Mouse (Mus musculus) liver, embryonic 15.5 days (tissue): ENCODE measurements around the gene Tbata. TPM values are rescaled to one million over a fixed set of nuclear protein-coding genes. Genes with fewer than 3 reads are reported as not detected.

Experiments used
- ATAC-seq: fragments of 200-750 bp; cut with Nextera tagmentation; 2 replicates; pipeline ENCODE4 v1.8.0; 2017; ENCODE audit warnings: moderate number of reproducible peaks, mild to moderate bottlenecking, moderate library complexity; ENCODE audit not compliant: insufficient read depth
- H3K27ac ChIP-seq: fragments of 300-500 bp; sonication (generic); replicated peaks from 2 replicates; pipeline ENCODE4 v1.5.1; 2015; ENCODE audit warnings: mild to moderate bottlenecking, inconsistent platforms
- H3K27me3 ChIP-seq: fragments of 300-500 bp; sonication (generic); 2 replicates; pipeline ENCODE4 v1.6.1; 2015; ENCODE audit warnings: mild to moderate bottlenecking, inconsistent platforms
- H3K36me3 ChIP-seq: fragments of 300-500 bp; sonication (generic); replicated peaks from 2 replicates; pipeline ENCODE4 v1.6.1; 2015; ENCODE audit warnings: moderate library complexity, mild to moderate bottlenecking, inconsistent platforms
- H3K4me1 ChIP-seq: fragments of 300-500 bp; sonication (generic); replicated peaks from 2 replicates; pipeline ENCODE4 v1.6.1; 2015; ENCODE audit warnings: inconsistent platforms
- H3K4me2 ChIP-seq: fragments of 300-500 bp; sonication (generic); 2 replicates; pipeline ENCODE4 v1.6.1; 2015; ENCODE audit warnings: moderate library complexity, mild to moderate bottlenecking, inconsistent platforms
- H3K4me3 ChIP-seq: fragments of 300-500 bp; sonication (generic); replicated peaks from 2 replicates; pipeline ENCODE4 v1.5.1; 2015; ENCODE audit warnings: mild to moderate bottlenecking, inconsistent platforms
- H3K9ac ChIP-seq: fragments of 300-500 bp; sonication (generic); 2 replicates; pipeline ENCODE4 v1.6.1; 2015; ENCODE audit warnings: moderate library complexity, mild to moderate bottlenecking, inconsistent platforms
- H3K9me3 ChIP-seq: fragments of 300-500 bp; sonication (generic); replicated peaks from 2 replicates; pipeline ENCODE4 v1.6.1; 2016; ENCODE audit warnings: inconsistent platforms
- WGBS: fragments of 180-500 bp; shearing (Covaris S2); methylation state at CpG from one replicate; pipeline ENCODE4 v1.1.7; 2015; ENCODE audit warnings: mixed read lengths; ENCODE audit not compliant: insufficient replicate concordance; 5-methylcytosine and 5-hydroxymethylcytosine counted together
- polyA plus RNA-seq: library from polyadenylated mRNA; unstranded; fragments of >200 nt; fragmentation: Nextera tagmentation; extraction: Ambion mirVana; gene quantifications from 2 replicates; pipeline ENCODE4 v1.2.1, GENCODE M21; 2015

Tbata gene
- polyA plus RNA-seq, 1 experiment from 2014 or later: not detected

- Histone ChIP-seq H3K4me1 (no peaks in the 10 kb centered on the region), H3K27me3 (no peaks in the 10 kb centered on the region), H3K27ac (no peak overlapping the region), H3K9me3 (no peaks in the 10 kb centered on the region), H3K4me2 (no peak overlapping the region), H3K36me3 (no peaks in the 10 kb centered on the region), H3K9ac (no peak overlapping the region), H3K4me3 (no peak overlapping the region)
- ATAC-seq: no peak
- WGBS: 66% methylated on average over 9 of the region's 9 CpGs
These were observed 22.9 kb downstream of the Tbata start for GRCm38 (mm10) chr10:61194611-61195010.

- H3K4me3 ChIP-seq: no peak overlapping the region
- 63% methylated on average over 8 of the region's 8 CpGs for WGBS
- H3K27me3 ChIP-seq: no peaks in the 10 kb centered on the region
- H3K36me3 ChIP-seq: no peaks in the 10 kb centered on the region
- no peak overlapping the region for H3K27ac ChIP-seq
- no peak for ATAC-seq
- H3K4me1 ChIP-seq: 0 out of 2 replicates have a peak, but pooled peaks cover 6% of the 10 kb centered on the region
- H3K4me2 ChIP-seq: no peak overlapping the region
- no peak overlapping the region for H3K9ac ChIP-seq
- H3K9me3 ChIP-seq: no peaks in the 10 kb centered on the region
These were observed 23.5 kb downstream of the Tbata start for GRCm38 (mm10) chr10:61195216-61195615.

- H3K4me2 ChIP-seq: no peak overlapping the region
- H3K27ac ChIP-seq: no peak overlapping the region
- no peaks in the 10 kb centered on the region for H3K9me3 ChIP-seq
- no peak overlapping the region for H3K9ac ChIP-seq
- 0 out of 2 replicates have a peak, but pooled peaks cover 6% of the 10 kb centered on the region for H3K4me1 ChIP-seq
- no peak for ATAC-seq
- no peaks in the 10 kb centered on the region for H3K27me3 ChIP-seq
- no peaks in the 10 kb centered on the region for H3K36me3 ChIP-seq
- 61% methylated on average over 5 of the region's 5 CpGs for WGBS
- H3K4me3 ChIP-seq: no peak overlapping the region
These were observed 24.1 kb downstream of the Tbata start for GRCm38 (mm10) chr10:61195718-61196291.

- H3K4me2 ChIP-seq: no peak overlapping the region
- 0 out of 2 replicates have a peak, but pooled peaks cover 6% of the 10 kb centered on the region for H3K4me1 ChIP-seq
- WGBS: 26% methylated on average over 11 of the region's 11 CpGs
- no peak for ATAC-seq
- no peaks in the 10 kb centered on the region for H3K27me3 ChIP-seq
- no peak overlapping the region for H3K9ac ChIP-seq
- no peak overlapping the region for H3K4me3 ChIP-seq
- H3K36me3 ChIP-seq: no peaks in the 10 kb centered on the region
- no peaks in the 10 kb centered on the region for H3K9me3 ChIP-seq
- no peak overlapping the region for H3K27ac ChIP-seq
These were observed 27.9 kb downstream of the Tbata start for GRCm38 (mm10) chr10:61199566-61200213.

- Histone ChIP-seq H3K4me2 (no peak overlapping the region), H3K9me3 (no peaks in the 10 kb centered on the region), H3K27me3 (no peaks in the 10 kb centered on the region), H3K27ac (no peak overlapping the region), H3K4me1 (0 out of 2 replicates have a peak, but pooled peaks cover 6% of the 10 kb centered on the region), H3K4me3 (no peak overlapping the region), H3K9ac (no peak overlapping the region), H3K36me3 (no peaks in the 10 kb centered on the region)
- 63% methylated on average over 7 of the region's 7 CpGs for WGBS
- no peak for ATAC-seq
These were observed 28.6 kb downstream of the Tbata start for GRCm38 (mm10) chr10:61200232-61200820.

GRCm38 (mm10) chr10:61200998-61201397 is 29.2 kb downstream of the Tbata start:
- no peak overlapping the region for H3K9ac ChIP-seq
- no peak overlapping the region for H3K4me2 ChIP-seq
- H3K4me3 ChIP-seq: no peak overlapping the region
- H3K9me3 ChIP-seq: no peaks in the 10 kb centered on the region
- H3K27ac ChIP-seq: no peak overlapping the region
- 0 out of 2 replicates have a peak, but pooled peaks cover 6% of the 10 kb centered on the region for H3K4me1 ChIP-seq
- ATAC-seq: no peak
- WGBS: 54% methylated on average over 9 of the region's 9 CpGs
- H3K27me3 ChIP-seq: no peaks in the 10 kb centered on the region
- no peaks in the 10 kb centered on the region for H3K36me3 ChIP-seq

GRCm38 (mm10) chr10:61201596-61202318 is 30.0 kb downstream of the Tbata start:
- Histone ChIP-seq H3K27me3 (no peaks in the 10 kb centered on the region), H3K9ac (no peak overlapping the region), H3K4me2 (no peak overlapping the region), H3K4me1 (0 out of 2 replicates have a peak, but pooled peaks cover 6% of the 10 kb centered on the region), H3K36me3 (no peaks in the 10 kb centered on the region), H3K27ac (no peak overlapping the region), H3K9me3 (no peaks in the 10 kb centered on the region), H3K4me3 (no peak overlapping the region)
- WGBS: 57% methylated on average over 12 of the region's 12 CpGs
- no peak for ATAC-seq

GRCm38 (mm10) chr10:61203930-61204329 is 32.2 kb downstream of the Tbata start:
- ATAC-seq: no peak
- WGBS: 17% methylated on average over 3 of the region's 3 CpGs
- Histone ChIP-seq H3K4me2 (no peak overlapping the region), H3K36me3 (no peaks in the 10 kb centered on the region), H3K4me1 (0 out of 2 replicates have a peak, but pooled peaks cover 6% of the 10 kb centered on the region), H3K27ac (no peak overlapping the region), H3K9me3 (no peaks in the 10 kb centered on the region), H3K9ac (no peak overlapping the region), H3K27me3 (no peaks in the 10 kb centered on the region), H3K4me3 (no peak overlapping the region)

- 53% methylated on average over 9 of the region's 9 CpGs for WGBS
- Histone ChIP-seq H3K4me3 (no peak overlapping the region), H3K4me1 (0 out of 2 replicates have a peak, but pooled peaks cover 2% of the 10 kb centered on the region), H3K27me3 (peaks cover 9% of the 10 kb centered on the region), H3K36me3 (no peaks in the 10 kb centered on the region), H3K27ac (no peak overlapping the region), H3K9me3 (no peaks in the 10 kb centered on the region), H3K4me2 (no peak overlapping the region), H3K9ac (no peak overlapping the region)
- ATAC-seq: no peak
These were observed 36.4 kb downstream of the Tbata start for GRCm38 (mm10) chr10:61208114-61208684.

- Histone ChIP-seq H3K4me2 (no peak overlapping the region), H3K9me3 (no peaks in the 10 kb centered on the region), H3K27me3 (peaks cover 15% of the 10 kb centered on the region), H3K4me3 (no peak overlapping the region), H3K36me3 (no peaks in the 10 kb centered on the region), H3K9ac (no peak overlapping the region), H3K4me1 (0 out of 2 replicates have a peak, but pooled peaks cover 2% of the 10 kb centered on the region), H3K27ac (no peak overlapping the region)
- ATAC-seq: no peak
- WGBS: 58% methylated on average over 4 of the region's 4 CpGs
These were observed 39.4 kb downstream of the Tbata start for GRCm38 (mm10) chr10:61211105-61211504.

- Histone ChIP-seq H3K4me3 (no peak overlapping the region), H3K27ac (no peak overlapping the region), H3K9me3 (no peaks in the 10 kb centered on the region), H3K27me3 (peaks cover 15% of the 10 kb centered on the region), H3K4me2 (no peak overlapping the region), H3K4me1 (0 out of 2 replicates have a peak, but pooled peaks cover 2% of the 10 kb centered on the region), H3K36me3 (no peaks in the 10 kb centered on the region), H3K9ac (no peak overlapping the region)
- WGBS: 9% methylated on average over 13 of the region's 13 CpGs
- ATAC-seq: no peak
These were observed 40.0 kb downstream of the Tbata start for GRCm38 (mm10) chr10:61211743-61212142.
